Mouse (Mus musculus) midbrain, postnatal 0 days (tissue): ENCODE results near the gene Apbb2. TPM values are rescaled to one million over a fixed set of nuclear protein-coding genes. Genes with fewer than 3 reads are reported as not detected.

Experiments used
- ATAC-seq: fragments of 200-750 bp; cut with Nextera tagmentation; 2 replicates; pipeline ENCODE4 v1.8.0; 2017; ENCODE audit warnings: moderate number of reproducible peaks, mild to moderate bottlenecking, moderate TSS enrichment, moderate library complexity; ENCODE audit not compliant: low FRiP score
- DNase-seq: peaks from one replicate; pipeline ENCODE4 v3.0.0-alpha.2; 2015; ENCODE audit warnings: low spot score
- H3K27ac ChIP-seq: fragments of 300-500 bp; sonication (generic); 2 replicates; pipeline ENCODE4 v1.5.1; 2014; ENCODE audit warnings: low read depth, mild to moderate bottlenecking, low read length, mixed read lengths
- H3K27me3 ChIP-seq: fragments of 300-500 bp; sonication (generic); 2 replicates; pipeline ENCODE4 v1.6.1; 2014; ENCODE audit warnings: low read length, control low read depth, mixed read lengths; ENCODE audit not compliant: insufficient read depth
- H3K36me3 ChIP-seq: fragments of 300-500 bp; sonication (generic); 2 replicates; pipeline ENCODE4 v1.6.1; 2014; ENCODE audit warnings: low read length, control low read depth, mixed read lengths; ENCODE audit not compliant: insufficient read depth
- H3K4me1 ChIP-seq: fragments of 300-500 bp; sonication (generic); 2 replicates; pipeline ENCODE4 v1.6.1; 2014; ENCODE audit warnings: mild to moderate bottlenecking, control low read depth, antibody characterized with exemption, low read length, mixed read lengths; ENCODE audit not compliant: insufficient read depth
- H3K4me2 ChIP-seq: fragments of 300-500 bp; sonication (generic); 2 replicates; pipeline ENCODE4 v1.6.1; 2014; ENCODE audit warnings: low read depth, mild to moderate bottlenecking, low read length, mixed read lengths; ENCODE audit not compliant: poor library complexity, severe bottlenecking
- H3K4me3 ChIP-seq: fragments of 300-500 bp; sonication (generic); 2 replicates; pipeline ENCODE4 v1.5.1; 2014; ENCODE audit warnings: low read depth, mild to moderate bottlenecking, low read length, moderate library complexity
- H3K9ac ChIP-seq: fragments of 300-500 bp; sonication (generic); replicated peaks from 2 replicates; pipeline ENCODE4 v1.6.1; 2014; ENCODE audit warnings: mild to moderate bottlenecking, low read length, moderate library complexity, mixed read lengths; ENCODE audit not compliant: poor library complexity, severe bottlenecking
- H3K9me3 ChIP-seq: fragments of 300-500 bp; sonication (generic); 2 replicates; pipeline ENCODE4 v1.6.1; 2016; ENCODE audit warnings: low read length, control low read depth
- CTCF ChIP-seq: IDR thresholded peaks from 2 replicates; pipeline ENCODE4 v1.5.1; 2016; ENCODE audit warnings: antibody characterized with exemption, mild to moderate bottlenecking
- WGBS: fragments of 180-500 bp; shearing (Covaris S2); extraction: QIAGEN DNeasy Blood & Tissue Kit; methylation state at CpG from one replicate; pipeline ENCODE4 v1.1.7; 2014; 5-methylcytosine and 5-hydroxymethylcytosine counted together
- polyA plus RNA-seq: library from polyadenylated mRNA; unstranded; fragments of >200 nt; fragmentation: Nextera tagmentation; extraction: Ambion mirVana; gene quantifications from 2 replicates; pipeline ENCODE4 v1.2.1, GENCODE M21; 2015
- total RNA-seq: library from RNA; depleted of rRNA; stranded (reverse); fragments of >200 nt; gene quantifications from 2 replicates; pipeline ENCODE4 v1.2.3, GENCODE M21; 2014

The Apbb2 gene
- total and polyA plus RNA-seq, 2 experiments from 2014 or later = 60.6 to 76.0 TPM

GRCm38 (mm10) chr5:66627805-66628204, 9.2 kb upstream of the Apbb2 start:
- Histone ChIP-seq H3K4me1 (peaks cover 3% of the 10 kb centered on the region; the same call in 1 of the 2 replicates), H3K9ac (no peak overlapping the region), H3K4me2 (no peak overlapping the region), H3K27me3 (no peaks in the 10 kb centered on the region), H3K9me3 (no peaks in the 10 kb centered on the region), H3K36me3 (no peaks in the 10 kb centered on the region), H3K4me3 (no peak overlapping the region), H3K27ac (no peak overlapping the region)
- TF ChIP-seq CTCF = no peak
- DNase-seq = no peak
- ATAC-seq = 0 out of 2 replicates have a peak, but pooled peaks have one; percentile 34
- WGBS = 28% methylated on average over 7 of the region's 7 CpGs

GRCm38 (mm10) chr5:66620191-66620625, 1.6 kb upstream of the Apbb2 start:
- Histone ChIP-seq H3K4me3 (peak overlapping the region; percentile 52), H3K36me3 (no peaks in the 10 kb centered on the region), H3K4me1 (peaks cover 8% of the 10 kb centered on the region; the same call in 1 of the 2 replicates), H3K27ac (peak overlapping the region; percentile 70), H3K9ac (peak overlapping the region; percentile 63), H3K27me3 (no peaks in the 10 kb centered on the region), H3K9me3 (no peaks in the 10 kb centered on the region), H3K4me2 (peak overlapping the region; percentile 69)
- under 1% methylated on average over 41 of the region's 41 CpGs for WGBS
- DNase-seq (peak; percentile 86), ATAC-seq (peak; percentile 75)
- TF ChIP-seq CTCF = peak; percentile 67

DNA sequence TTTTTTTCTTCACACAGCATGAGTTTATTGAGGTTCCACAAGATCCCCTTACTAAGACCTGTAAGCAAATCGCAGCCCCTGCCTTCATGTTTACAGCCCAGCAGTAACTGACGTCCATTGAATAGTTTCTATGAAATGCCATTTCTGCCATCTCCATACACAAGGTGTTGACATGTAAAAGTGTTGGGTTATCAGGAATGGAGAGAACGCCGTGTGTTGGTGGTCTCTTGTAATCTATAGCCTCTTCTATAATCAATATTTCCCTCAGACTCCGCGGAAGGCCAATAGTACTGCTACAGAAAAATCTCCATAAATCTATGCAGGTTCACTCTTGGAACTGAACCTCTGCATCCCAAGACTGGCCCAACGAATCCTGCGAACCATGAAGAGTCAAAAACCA, 1.1 kb upstream of the Apbb2 start:
- H3K27me3 ChIP-seq = no peaks in the 10 kb centered on the region
- 43% methylated on average over 8 of the region's 8 CpGs for WGBS
- no peak for DNase-seq
- peaks cover 12% of the 10 kb centered on the region; the same call in 1 of the 2 replicates for H3K4me1 ChIP-seq
- H3K9me3 ChIP-seq = no peaks in the 10 kb centered on the region
- peak overlapping the region; percentile 69 for H3K4me2 ChIP-seq
- peak overlapping the region; percentile 52 for H3K4me3 ChIP-seq
- no peak for ATAC-seq
- no peaks in the 10 kb centered on the region for H3K36me3 ChIP-seq
- peak overlapping the region; percentile 63 for H3K9ac ChIP-seq
- H3K27ac ChIP-seq = peak overlapping the region; percentile 70; the same call in 1 of the 2 replicates
- no peak for TF ChIP-seq CTCF

DNA sequence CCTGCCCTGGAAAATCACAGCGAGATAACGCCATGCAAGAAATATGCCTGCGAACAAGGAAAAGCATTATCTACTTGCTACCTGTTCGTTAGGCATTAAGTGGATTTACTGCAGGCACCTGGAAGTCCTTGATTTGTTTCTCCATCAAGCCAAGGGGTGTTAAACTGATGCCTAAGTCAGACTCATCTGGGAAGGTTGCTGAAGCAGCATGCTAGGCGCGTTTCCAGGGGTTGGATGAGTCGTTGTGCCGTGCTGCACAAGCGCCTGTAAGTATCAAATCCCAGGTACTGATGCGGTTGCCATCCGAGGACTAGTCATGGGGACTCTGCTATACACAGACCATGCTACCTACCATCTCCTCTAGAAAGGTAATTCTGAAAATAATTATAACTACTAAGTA, 611 bp upstream of the Apbb2 start:
- Histone ChIP-seq H3K27me3 (no peaks in the 10 kb centered on the region), H3K27ac (peak overlapping the region; percentile 91), H3K4me2 (peak overlapping the region; percentile 73), H3K9ac (0 out of 2 replicates have a peak overlapping the region, but pooled peaks have one; percentile 96), H3K4me3 (peak overlapping the region; percentile 94), H3K36me3 (no peaks in the 10 kb centered on the region), H3K4me1 (peaks cover 12% of the 10 kb centered on the region; the same call in 1 of the 2 replicates), H3K9me3 (no peaks in the 10 kb centered on the region)
- no peak for ATAC-seq
- TF ChIP-seq CTCF = no peak
- 35% methylated on average over 11 of the region's 11 CpGs for WGBS
- no peak for DNase-seq

DNA sequence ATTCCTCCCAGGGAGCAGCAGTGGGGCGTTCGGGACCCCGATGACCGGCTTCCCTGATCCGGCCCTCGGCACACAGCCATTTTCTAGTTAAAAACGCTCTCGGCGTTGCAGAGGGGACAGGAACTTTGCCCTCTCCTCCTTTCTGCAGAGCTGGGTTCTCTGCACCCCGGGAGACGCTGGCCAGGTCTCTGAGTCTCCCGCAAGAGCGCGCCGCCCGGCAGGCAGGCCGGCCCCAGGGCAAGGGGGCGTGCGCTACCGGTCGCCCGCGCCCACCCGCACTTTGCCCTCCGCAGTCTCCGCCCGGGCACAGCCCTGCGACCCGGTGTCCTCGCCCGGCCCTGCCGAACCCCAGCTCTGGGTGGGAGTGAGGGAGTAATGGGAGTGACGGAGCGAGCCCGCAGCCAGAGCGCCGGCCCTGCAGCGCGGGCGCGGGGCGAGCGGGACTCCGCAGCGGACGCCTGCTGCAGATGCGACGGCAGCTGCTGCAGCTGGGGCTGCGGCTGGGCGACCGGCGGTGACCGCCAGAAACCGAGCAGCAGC, 593 bp downstream of the Apbb2 start:
- DNase-seq = no peak

DNA sequence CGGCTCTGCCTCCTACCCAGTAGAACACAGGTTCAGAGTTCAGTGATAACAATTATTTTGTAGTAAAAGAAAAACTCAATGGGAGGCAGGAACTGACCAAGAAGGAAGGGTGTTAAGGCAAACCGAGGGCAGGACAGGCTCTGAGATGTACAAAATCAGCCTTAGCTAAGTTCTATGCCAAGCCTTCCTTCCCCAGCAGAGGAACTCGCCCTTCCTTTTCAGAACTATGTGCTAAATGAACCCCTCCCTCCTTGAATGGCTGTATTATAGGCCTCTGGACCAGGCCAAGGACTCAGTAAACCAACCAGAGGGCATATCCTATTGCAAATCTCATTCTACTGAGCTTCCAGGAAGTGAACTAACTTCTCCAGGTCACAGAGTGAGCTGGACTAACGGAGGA, 3.6 kb downstream of the Apbb2 start:
- no peaks in the 10 kb centered on the region for H3K27me3 ChIP-seq
- DNase-seq = no peak
- no peak overlapping the region for H3K27ac ChIP-seq
- H3K4me3 ChIP-seq = no peak overlapping the region
- H3K9ac ChIP-seq = no peak overlapping the region
- TF ChIP-seq CTCF = no peak
- no peak overlapping the region for H3K4me2 ChIP-seq
- peaks cover 12% of the 10 kb centered on the region; the same call in 1 of the 2 replicates for H3K4me1 ChIP-seq
- no peaks in the 10 kb centered on the region for H3K9me3 ChIP-seq
- no peaks in the 10 kb centered on the region for H3K36me3 ChIP-seq
- ATAC-seq = no peak
- WGBS = 81% methylated on average over 4 of the region's 4 CpGs

More for the DNA sequence above, 593 bp downstream of the Apbb2 start:
- H3K9ac ChIP-seq = peak overlapping the region; percentile 96
- H3K36me3 ChIP-seq = no peaks in the 10 kb centered on the region
- H3K4me1 ChIP-seq = peaks cover 12% of the 10 kb centered on the region; the same call in 1 of the 2 replicates
- peak; percentile 67 for ATAC-seq
- no peaks in the 10 kb centered on the region for H3K9me3 ChIP-seq
- H3K4me3 ChIP-seq = peak overlapping the region; percentile 94
- WGBS = under 1% methylated on average over 52 of the region's 54 CpGs
- peak overlapping the region; percentile 91 for H3K27ac ChIP-seq
- TF ChIP-seq CTCF = no peak
- peak overlapping the region; percentile 73 for H3K4me2 ChIP-seq
- H3K27me3 ChIP-seq = no peaks in the 10 kb centered on the region
